Mouse (Mus musculus) intestine, embryonic 16.5 days (tissue): ENCODE results near the gene Npb. TPM values are rescaled to one million over a fixed set of nuclear protein-coding genes. Genes with fewer than 3 reads are reported as not detected.
"Not testable (repeated sequence)": the region's sequence is repeated elsewhere in the genome, so short reads cannot be mapped to it uniquely, and the experiment has no call there.

Experiments used
- ATAC-seq: fragments of 200-750 bp; cut with Nextera tagmentation; 2 replicates; pipeline ENCODE4 v1.8.0; 2017; ENCODE audit warnings: moderate TSS enrichment, moderate library complexity
- H3K27ac ChIP-seq: fragments of 300-500 bp; sonication (generic); 2 replicates; pipeline ENCODE4 v1.5.1; 2014; ENCODE audit warnings: mild to moderate bottlenecking, low read length
- H3K27me3 ChIP-seq: fragments of 300-500 bp; sonication (generic); replicated peaks from 2 replicates; pipeline ENCODE4 v1.6.1; 2014; ENCODE audit warnings: low read length, control low read depth, mixed read lengths; ENCODE audit not compliant: control insufficient read depth, insufficient read depth
- H3K36me3 ChIP-seq: fragments of 300-500 bp; sonication (generic); 2 replicates; pipeline ENCODE4 v1.6.1; 2014; ENCODE audit warnings: low read length, control low read depth; ENCODE audit not compliant: control insufficient read depth, insufficient read depth
- H3K4me1 ChIP-seq: fragments of 300-500 bp; sonication (generic); 2 replicates; pipeline ENCODE4 v1.6.1; 2014; ENCODE audit warnings: low read length, control low read depth, mixed read lengths; ENCODE audit not compliant: control insufficient read depth, insufficient read depth
- H3K4me2 ChIP-seq: fragments of 300-500 bp; sonication (generic); 2 replicates; pipeline ENCODE4 v1.6.1; 2014; ENCODE audit warnings: low read depth, low read length, control low read depth
- H3K4me3 ChIP-seq: fragments of 300-500 bp; sonication (generic); 2 replicates; pipeline ENCODE4 v1.5.1; 2014; ENCODE audit warnings: mild to moderate bottlenecking, low read length
- H3K9ac ChIP-seq: fragments of 300-500 bp; sonication (generic); 2 replicates; pipeline ENCODE4 v1.6.1; 2014; ENCODE audit warnings: low read depth, low read length
- H3K9me3 ChIP-seq: fragments of 300-500 bp; sonication (generic); 2 replicates; pipeline ENCODE4 v1.6.1; 2016; ENCODE audit warnings: low read length, control low read depth; ENCODE audit not compliant: control insufficient read depth
- WGBS: fragments of 180-500 bp; shearing (Covaris S2); extraction: QIAGEN DNeasy Blood & Tissue Kit; methylation state at CpG from one replicate; pipeline ENCODE4 v1.1.7; 2014; 5-methylcytosine and 5-hydroxymethylcytosine counted together
- polyA plus RNA-seq: library from polyadenylated mRNA; unstranded; fragments of >200 nt; fragmentation: Nextera tagmentation; extraction: Ambion mirVana; gene quantifications from 2 replicates; pipeline ENCODE4 v1.2.1, GENCODE M21; 2015

Npb gene
- 2.7 and 3.8 TPM in 2 replicates for polyA plus RNA-seq

- peaks cover 25% of the 10 kb centered on the region for H3K36me3 ChIP-seq
- H3K4me3 ChIP-seq: peak within 1 kb of the TSS; percentile 29
- no peaks in the 10 kb centered on the region for H3K9me3 ChIP-seq
- peak within 1 kb of the TSS; percentile 55 for H3K4me2 ChIP-seq
- 7% methylated on average over 45 of the region's 45 CpGs for WGBS
- no peak within 1 kb of the TSS for H3K27ac ChIP-seq
- H3K9ac ChIP-seq: peak within 1 kb of the TSS; percentile 66
- H3K27me3 ChIP-seq: no peaks in the 10 kb centered on the region
- ATAC-seq: peak; percentile 21; the same call in 1 of the 2 replicates
- peaks cover 20% of the 10 kb centered on the region for H3K4me1 ChIP-seq
Observed at GRCm38 (mm10) chr11:120608241-120609034, at the start of gene Npb. Gene Npb (plus strand): TSS chr11:120608477.

- H3K4me3 ChIP-seq, H3K9me3 ChIP-seq, ATAC-seq, H3K9ac ChIP-seq, H3K4me2 ChIP-seq, H3K27me3 ChIP-seq, H3K4me1 ChIP-seq, H3K27ac ChIP-seq: not testable (repeated sequence)
- H3K36me3 ChIP-seq: peaks cover 38% of the 10 kb centered on the region
- 85% methylated on average over 6 of the region's 6 CpGs for WGBS
Observed at GRCm38 (mm10) chr11:120558843-120559242, 49.4 kb upstream of the Npb start.

DNA sequence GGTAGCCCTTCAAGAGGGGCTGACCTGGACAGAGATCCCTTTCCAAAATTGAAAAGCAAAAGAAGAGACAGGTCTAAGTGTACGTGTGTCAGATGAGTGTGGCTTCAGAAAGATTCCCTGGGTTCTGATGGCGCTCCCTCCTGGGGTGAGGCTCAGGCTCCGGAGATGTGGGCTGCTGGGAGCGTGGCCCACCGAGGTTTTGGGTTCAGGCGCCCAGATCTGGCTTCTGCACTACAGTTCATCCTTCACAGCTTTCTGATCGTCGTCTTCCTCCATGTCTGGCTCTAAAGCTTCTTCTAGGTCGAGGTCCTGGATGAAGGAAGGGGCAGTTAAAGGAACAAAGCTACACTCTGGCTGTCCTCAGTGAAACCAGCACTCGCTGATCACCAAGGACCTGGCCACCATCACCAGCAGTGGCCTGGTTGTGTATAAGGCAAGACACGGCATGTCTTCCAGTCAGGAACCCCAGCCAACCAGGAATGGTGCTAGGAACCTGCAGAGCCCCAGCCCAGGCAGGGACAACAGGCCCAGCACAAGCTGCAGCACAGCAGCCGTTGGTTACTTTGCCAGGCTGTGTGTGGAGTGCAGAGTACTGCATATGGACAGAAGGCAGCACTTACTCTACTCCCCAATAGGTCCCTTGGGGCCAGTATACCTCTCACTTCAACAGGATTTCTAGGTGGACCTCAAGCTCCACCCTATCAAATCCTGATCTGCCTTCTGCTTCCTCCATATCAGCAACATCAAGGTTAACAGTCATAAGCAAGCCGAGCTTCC is 47.1 kb upstream of the Npb start:
- Histone ChIP-seq H3K9ac (no peak overlapping the region), H3K27ac (no peak overlapping the region), H3K9me3 (no peaks in the 10 kb centered on the region), H3K36me3 (peaks cover 46% of the 10 kb centered on the region), H3K4me2 (no peak overlapping the region), H3K4me1 (no peaks in the 10 kb centered on the region), H3K4me3 (no peak overlapping the region), H3K27me3 (no peaks in the 10 kb centered on the region)
- WGBS: 93% methylated on average over 13 of the region's 13 CpGs
- no peak for ATAC-seq

DNA sequence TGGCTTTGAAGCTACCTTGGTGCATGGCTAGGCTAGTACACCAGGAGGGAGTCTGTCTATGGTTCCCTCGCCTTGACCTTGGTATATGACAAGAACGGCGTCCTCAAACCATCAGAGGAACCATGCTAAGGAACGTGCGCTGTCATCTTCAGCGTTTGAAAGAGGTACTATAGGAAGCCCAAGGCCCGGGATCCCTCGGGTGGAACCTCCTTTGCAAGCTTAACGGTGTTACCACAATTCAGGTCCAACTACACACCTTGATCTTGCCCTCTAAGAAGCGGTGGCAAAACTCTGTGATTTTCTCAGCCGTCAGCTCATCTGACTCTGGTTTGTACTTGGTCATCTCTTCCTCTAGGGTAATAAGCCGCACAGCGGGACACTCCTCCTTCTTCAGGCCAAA is 45.3 kb upstream of the Npb start:
- Histone ChIP-seq H3K4me1 (0 out of 2 replicates have a peak, but pooled peaks cover 4% of the 10 kb centered on the region), H3K36me3 (peaks cover 46% of the 10 kb centered on the region), H3K4me2 (no peak overlapping the region), H3K4me3 (no peak overlapping the region), H3K9me3 (no peaks in the 10 kb centered on the region), H3K27ac (no peak overlapping the region), H3K9ac (no peak overlapping the region), H3K27me3 (no peaks in the 10 kb centered on the region)
- no peak for ATAC-seq
- WGBS: 95% methylated on average over 13 of the region's 13 CpGs

DNA sequence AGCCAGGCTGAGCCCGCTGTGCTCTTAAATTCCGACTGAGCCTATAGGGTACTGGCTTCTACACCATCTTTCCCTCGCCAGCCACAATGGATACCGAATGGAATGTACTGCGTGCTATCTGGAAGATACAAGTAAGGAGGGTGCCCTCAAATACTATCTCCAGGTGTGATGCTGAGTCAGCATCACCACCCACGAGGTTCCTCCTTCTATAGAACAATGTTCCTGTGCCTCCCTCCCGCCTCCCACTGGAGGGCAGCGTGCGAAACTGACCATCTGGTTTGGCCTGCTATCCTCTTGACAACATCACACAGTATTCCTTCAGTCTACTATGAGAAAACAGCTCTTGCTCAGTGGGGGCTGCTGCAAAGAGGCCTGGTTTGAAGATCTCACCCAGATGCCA is 43.2 kb upstream of the Npb start:
- Histone ChIP-seq H3K4me3 (no peak overlapping the region), H3K4me2 (no peak overlapping the region), H3K4me1 (0 out of 2 replicates have a peak, but pooled peaks cover 4% of the 10 kb centered on the region), H3K9me3 (no peaks in the 10 kb centered on the region), H3K27me3 (no peaks in the 10 kb centered on the region), H3K36me3 (peaks cover 41% of the 10 kb centered on the region), H3K9ac (no peak overlapping the region), H3K27ac (no peak overlapping the region)
- WGBS: 81% methylated on average over 9 of the region's 9 CpGs
- ATAC-seq: no peak

DNA sequence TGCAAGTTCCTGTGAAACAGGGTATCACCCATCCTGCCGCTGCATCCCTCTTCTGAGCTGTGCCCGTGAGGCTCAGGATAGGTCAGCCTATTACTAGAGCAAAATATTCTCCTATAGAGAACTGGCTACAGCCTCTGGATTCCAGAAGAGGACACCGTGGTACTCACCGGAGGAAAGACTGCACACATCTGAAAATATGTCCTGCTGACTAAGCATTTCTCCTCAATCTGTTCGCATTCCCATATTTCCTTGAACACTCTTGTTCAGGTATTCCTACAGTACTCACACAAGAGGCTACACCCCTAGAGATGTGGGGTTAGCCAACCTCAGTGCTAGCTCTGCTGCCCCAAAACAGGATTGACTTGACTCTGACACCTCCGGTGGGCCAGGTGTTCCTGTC is 40.0 kb upstream of the Npb start:
- no peaks in the 10 kb centered on the region for H3K27me3 ChIP-seq
- no peak overlapping the region for H3K27ac ChIP-seq
- H3K9me3 ChIP-seq: no peaks in the 10 kb centered on the region
- peaks cover 25% of the 10 kb centered on the region for H3K36me3 ChIP-seq
- no peak overlapping the region for H3K9ac ChIP-seq
- WGBS: 91% methylated on average over 6 of the region's 6 CpGs
- H3K4me3 ChIP-seq: no peak overlapping the region
- peak overlapping the region; percentile 10; the same call in 1 of the 2 replicates for H3K4me2 ChIP-seq
- H3K4me1 ChIP-seq: peaks cover 18% of the 10 kb centered on the region; the same call in 1 of the 2 replicates
- ATAC-seq: no peak

GRCm38 (mm10) chr11:120571122-120571521 is 37.2 kb upstream of the Npb start:
- Histone ChIP-seq H3K4me1 (peaks cover 29% of the 10 kb centered on the region), H3K9me3 (no peaks in the 10 kb centered on the region), H3K36me3 (peaks cover 13% of the 10 kb centered on the region), H3K4me3 (peak overlapping the region; percentile 81), H3K4me2 (peak overlapping the region; percentile 60), H3K27me3 (no peaks in the 10 kb centered on the region), H3K9ac (peak overlapping the region; percentile 96), H3K27ac (peak overlapping the region; percentile 68)
- 53% methylated on average over 3 of the region's 3 CpGs for WGBS
- ATAC-seq: no peak

DNA sequence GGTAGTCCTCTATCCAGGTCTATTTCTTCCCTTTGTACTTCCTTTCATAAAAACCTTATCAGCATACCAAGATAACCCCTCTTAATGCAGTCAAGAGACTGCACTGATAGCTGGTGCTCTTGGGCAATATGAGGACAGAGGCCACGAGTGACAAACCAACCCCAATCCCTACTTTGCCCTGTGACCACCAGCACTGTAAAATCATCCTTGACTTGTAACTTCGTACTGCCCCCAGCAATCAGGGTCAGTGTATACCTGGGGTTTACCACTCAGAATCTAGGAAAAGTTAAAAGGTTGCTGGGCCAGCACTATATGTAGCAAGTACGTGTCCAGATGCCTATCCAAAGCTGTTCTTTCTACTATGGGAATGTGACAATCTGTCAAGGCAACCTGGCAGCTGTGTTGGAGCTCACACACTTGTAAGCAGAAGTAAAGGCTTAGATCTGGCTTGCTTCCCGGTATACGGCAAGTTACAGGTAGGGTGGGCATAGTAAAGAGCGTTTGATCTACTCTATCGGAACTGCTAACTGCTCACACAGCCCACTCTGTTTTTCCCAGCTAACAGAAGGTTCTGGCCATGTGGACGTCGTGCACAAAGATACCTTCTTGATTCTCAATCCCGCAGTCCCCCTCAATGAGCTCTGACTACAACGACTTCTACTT is 36.4 kb upstream of the Npb start:
- 6% methylated on average over 11 of the region's 11 CpGs for WGBS
- H3K4me2 ChIP-seq: peak overlapping the region; percentile 60
- H3K36me3 ChIP-seq: peaks cover 13% of the 10 kb centered on the region
- no peaks in the 10 kb centered on the region for H3K27me3 ChIP-seq
- H3K9ac ChIP-seq: peak overlapping the region; percentile 96
- peaks cover 31% of the 10 kb centered on the region for H3K4me1 ChIP-seq
- ATAC-seq: 0 out of 2 replicates have a peak, but pooled peaks have one; percentile 1
- H3K27ac ChIP-seq: peak overlapping the region; percentile 92
- no peaks in the 10 kb centered on the region for H3K9me3 ChIP-seq
- H3K4me3 ChIP-seq: peak overlapping the region; percentile 81

GRCm38 (mm10) chr11:120572417-120572751 is 35.9 kb upstream of the Npb start:
- peak; percentile 17 for ATAC-seq
- Histone ChIP-seq H3K27ac (peak overlapping the region; percentile 92), H3K4me1 (peaks cover 35% of the 10 kb centered on the region), H3K4me2 (peak overlapping the region; percentile 60), H3K9ac (peak overlapping the region; percentile 96), H3K9me3 (no peaks in the 10 kb centered on the region), H3K36me3 (peaks cover 13% of the 10 kb centered on the region), H3K27me3 (no peaks in the 10 kb centered on the region), H3K4me3 (peak overlapping the region; percentile 81)
- WGBS: 0% methylated on average over 23 of the region's 24 CpGs
